Mouse (Mus musculus): Measurements from ENCODE around the gene Tigd2. TPM values are rescaled to one million over a fixed set of nuclear protein-coding genes. Genes with fewer than 3 reads are reported as not detected.

The Tigd2 gene
- 40.4 TPM for polyA plus RNA-seq (2017; shearing (Covaris generic))

GRCm38 (mm10) chr6:59208685-59209298, at the start of gene Tigd2:
Tigd2 (plus strand) TSS chr6:59208870.

Other genes starting within 250 kb of the Tigd2 start
- gene Fam13a, start 184.3 kb upstream of the Tigd2 start, polyA plus RNA-seq (2017; shearing (Covaris generic)), result 0.18 TPM
- 9.3 TPM for gene Gprin3, start 217.4 kb downstream of the Tigd2 start, polyA plus RNA-seq (2017; shearing (Covaris generic))